Mouse (Mus musculus): ENCODE results near the gene Irf3.

Gene Irf3

GRCm38 (mm10) chr7:44973415-44974130, 23.9 kb upstream of the Irf3 start:
- in situ Hi-C loops (cut with MboI, MseI): no loop called here

GRCm38 (mm10) chr7:44974383-44975116, 22.9 kb upstream of the Irf3 start, which contains the start of gene Cpt1c:
Gene Cpt1c, minus strand, starts transcription at chr7:44974851.
- in situ Hi-C loops (cut with MboI, MseI): no loop called here

- in situ Hi-C loops (cut with MboI, MseI): no loop called here
Observed at GRCm38 (mm10) chr7:44975117-44975419, 22.4 kb upstream of the Irf3 start.

GRCm38 (mm10) chr7:44978300-44978699, 19.1 kb upstream of the Irf3 start:
- in situ Hi-C loops (cut with MboI, MseI): no loop called here

GRCm38 (mm10) chr7:44981539-44981938, 15.9 kb upstream of the Irf3 start:
- in situ Hi-C loops (cut with MboI, MseI): no loop called here

- in situ Hi-C loops (cut with MboI, MseI): no loop called here
Observed at GRCm38 (mm10) chr7:44983085-44983484, 14.4 kb upstream of the Irf3 start.

- in situ Hi-C loops (cut with MboI, MseI): no loop called here
Observed at GRCm38 (mm10) chr7:44983944-44984832, 13.3 kb upstream of the Irf3 start.

GRCm38 (mm10) chr7:44984833-44985164, 12.6 kb upstream of the Irf3 start:
- in situ Hi-C loops (cut with MboI, MseI): no loop called here

GRCm38 (mm10) chr7:44985595-44986191, 11.8 kb upstream of the Irf3 start:
- in situ Hi-C loops (cut with MboI, MseI): no loop called here

GRCm38 (mm10) chr7:44986192-44986878, 11.1 kb upstream of the Irf3 start, which contains the start of gene Prmt1:
Gene Prmt1, minus strand, starts transcription at chr7:44986568.
- in situ Hi-C loops (cut with MboI, MseI): no loop called here

GRCm38 (mm10) chr7:44986879-44987718, 10.3 kb upstream of the Irf3 start:
- in situ Hi-C loops (cut with MboI, MseI): no loop called here

- in situ Hi-C loops (cut with MboI, MseI): no loop called here
Observed at GRCm38 (mm10) chr7:44996672-44997071, 776 bp upstream of the Irf3 start.

- in situ Hi-C loops (cut with MboI, MseI): no loop called here
Observed at GRCm38 (mm10) chr7:44997940-44998428, 536 bp downstream of the Irf3 start.

- in situ Hi-C loops (cut with MboI, MseI): no loop called here
Observed at GRCm38 (mm10) chr7:44998501-44998955, 1.1 kb downstream of the Irf3 start, which contains the start of gene Bcl2l12. Gene Bcl2l12, minus strand, starts transcription at chr7:44998712.

GRCm38 (mm10) chr7:44999753-45000152, 2.3 kb downstream of the Irf3 start:
- in situ Hi-C loops (cut with MboI, MseI): no loop called here

- in situ Hi-C loops (cut with MboI, MseI): no loop called here
Observed at GRCm38 (mm10) chr7:45000539-45001114, 3.2 kb downstream of the Irf3 start.

GRCm38 (mm10) chr7:45002440-45002839, 5.0 kb downstream of the Irf3 start:
- in situ Hi-C loops (cut with MboI, MseI): no loop called here

GRCm38 (mm10) chr7:45004546-45004945, 7.1 kb downstream of the Irf3 start:
- in situ Hi-C loops (cut with MboI, MseI): no loop called here

GRCm38 (mm10) chr7:45005321-45005992, 8.0 kb downstream of the Irf3 start:
- in situ Hi-C loops (cut with MboI, MseI): no loop called here
